ENCODE assay signal across 8 mouse cellular contexts in the genomic region with DNA sequence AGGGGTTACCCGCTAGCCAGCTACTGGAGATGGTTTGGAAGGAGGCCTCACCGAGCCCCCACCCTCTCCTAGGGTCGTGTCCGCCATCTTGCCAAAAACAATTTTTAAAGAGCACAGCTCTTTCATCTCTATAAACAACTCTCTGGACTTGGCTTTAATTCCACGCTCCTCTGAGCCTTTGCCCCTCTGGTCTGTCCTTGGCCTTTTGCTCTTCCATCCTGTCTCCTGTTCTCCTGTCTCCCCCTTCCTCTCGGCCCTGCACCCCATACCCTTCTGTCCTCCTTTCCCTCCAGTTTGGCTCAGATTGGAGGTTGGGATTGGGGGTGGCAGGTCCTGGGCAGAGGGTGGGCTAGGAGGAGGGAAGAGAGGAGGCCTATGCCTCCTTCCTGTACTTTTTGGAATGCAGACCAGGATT. TPM values are rescaled to one million over a fixed set of nuclear protein-coding genes. Genes with fewer than 3 reads are reported as not detected.
DNase-seq lines count a peak whose midpoint lies in the region; ATAC-seq and TF ChIP-seq lines count a peak whose summit lies in the region.

No protein-coding gene starts in this region.

- H3K4me3 ChIP-seq in lung, embryonic 14.5 days (ENCODE audit: low read depth, low read length): peak overlapping the region; percentile 71
- peak overlapping the region; percentile 80 for H3K4me3 ChIP-seq in forebrain, embryonic 10.5 days
- peak overlapping the region; percentile 81 for H3K4me3 ChIP-seq in intestine, postnatal 0 days (ENCODE audit: low read depth, low read length)
- H3K4me3 ChIP-seq in neural tube, embryonic 13.5 days: peak overlapping the region; percentile 84

- ATAC-seq in lung, embryonic 14.5 days (ENCODE audit: insufficient read depth): peak; percentile 0; the same call in 1 of the 2 replicates
- no peak for ATAC-seq in intestine, postnatal 0 days
- ATAC-seq in neural tube, embryonic 13.5 days (ENCODE audit: low read depth): no peak

- no peaks in the 10 kb centered on the region for H3K9me3 ChIP-seq in lung, embryonic 14.5 days (ENCODE audit: low read depth, low read length)
- no peaks in the 10 kb centered on the region for H3K9me3 ChIP-seq in forebrain, embryonic 10.5 days
- H3K9me3 ChIP-seq in intestine, postnatal 0 days (ENCODE audit: control insufficient read depth): no peaks in the 10 kb centered on the region
- H3K9me3 ChIP-seq in neural tube, embryonic 13.5 days: no peaks in the 10 kb centered on the region

- peaks cover 60% of the 10 kb centered on the region for H3K4me1 ChIP-seq in lung, embryonic 14.5 days (ENCODE audit: insufficient read depth)
- H3K4me1 ChIP-seq in forebrain, embryonic 10.5 days: peaks cover 100% of the 10 kb centered on the region
- H3K4me1 ChIP-seq in intestine, postnatal 0 days (replicated peaks; ENCODE audit: control insufficient read depth, insufficient read depth, low read length): peaks cover 24% of the 10 kb centered on the region
- H3K4me1 ChIP-seq in neural tube, embryonic 13.5 days (replicated peaks): peaks cover 99% of the 10 kb centered on the region

- peaks cover 32% of the 10 kb centered on the region for H3K36me3 ChIP-seq in lung, embryonic 14.5 days (ENCODE audit: insufficient read depth)
- H3K36me3 ChIP-seq in forebrain, embryonic 10.5 days (replicated peaks): peaks cover 18% of the 10 kb centered on the region
- peaks cover 29% of the 10 kb centered on the region for H3K36me3 ChIP-seq in intestine, postnatal 0 days (ENCODE audit: control insufficient read depth, insufficient read depth)
- H3K36me3 ChIP-seq in neural tube, embryonic 13.5 days: no peaks in the 10 kb centered on the region

- WGBS in lung, embryonic 14.5 days: 4% methylated on average over 6 of the region's 6 CpGs
- WGBS in forebrain, embryonic 10.5 days: 15% methylated on average over 6 of the region's 6 CpGs
- WGBS in intestine, postnatal 0 days: 7% methylated on average over 6 of the region's 6 CpGs
- 8% methylated on average over 6 of the region's 6 CpGs for WGBS in neural tube, embryonic 13.5 days

- intact Hi-C loops in left cerebral cortex, postnatal 4 days (cut with DNase I): no loop called here

- H3K9ac ChIP-seq in lung, embryonic 14.5 days: peak overlapping the region; percentile 27
- peak overlapping the region; percentile 48 for H3K9ac ChIP-seq in intestine, postnatal 0 days (ENCODE audit: low read depth, low read length)
- peak overlapping the region; percentile 88 for H3K9ac ChIP-seq in neural tube, embryonic 13.5 days

- peak overlapping the region; percentile 87 for H3K27ac ChIP-seq in lung, embryonic 14.5 days (ENCODE audit: low read depth)
- peak overlapping the region; percentile 84 for H3K27ac ChIP-seq in forebrain, embryonic 10.5 days
- H3K27ac ChIP-seq in intestine, postnatal 0 days (ENCODE audit: low read depth, low read length): peak overlapping the region; percentile 81
- peak overlapping the region; percentile 98 for H3K27ac ChIP-seq in neural tube, embryonic 13.5 days (replicated peaks)

- DNase-seq in lung, embryonic 14.5 days: no peak
- no peak for DNase-seq in lung, postnatal 36 days
- DNase-seq in forebrain, embryonic 10.5 days (ENCODE audit: extremely low spot score, low spot score): no peak
- DNase-seq in natural killer cell, adult 2 months (ENCODE audit: low spot score in 2 of 2): no peak
- DNase-seq in layer of hippocampus, adult 9-11 months: no peak
- no peak for DNase-seq in left cerebral cortex, postnatal 4 days

- TF ChIP-seq CTCF in lung, embryonic 14.5 days (IDR thresholded peaks at IDR 0.05; ENCODE audit: low read depth): no peak
- no peak for TF ChIP-seq CTCF in intestine, postnatal 0 days (IDR thresholded peaks at IDR 0.05; ENCODE audit: low read depth)

- no peaks in the 10 kb centered on the region for H3K27me3 ChIP-seq in lung, embryonic 14.5 days (ENCODE audit: insufficient read depth, low read length)
- peaks cover 57% of the 10 kb centered on the region for H3K27me3 ChIP-seq in forebrain, embryonic 10.5 days (ENCODE audit: poor library complexity, severe bottlenecking)
- no peaks in the 10 kb centered on the region for H3K27me3 ChIP-seq in intestine, postnatal 0 days (replicated peaks; ENCODE audit: control insufficient read depth, insufficient read depth, low read length)
- no peaks in the 10 kb centered on the region for H3K27me3 ChIP-seq in neural tube, embryonic 13.5 days

- H3K4me2 ChIP-seq in lung, embryonic 14.5 days: peak overlapping the region; percentile 100
- peak overlapping the region; percentile 98 for H3K4me2 ChIP-seq in intestine, postnatal 0 days (replicated peaks; ENCODE audit: low read depth)
- peak overlapping the region; percentile 98 for H3K4me2 ChIP-seq in neural tube, embryonic 13.5 days

RNA-seq across cellular contexts. Expression of a gene that starts 18.6 kb away (rescaled TPM):
- 0.31 TPM in 1 of 2 replicates, not detected in the other for polyA plus RNA-seq in lung, embryonic 14.5 days (2014; fragmentation: Nextera tagmentation; extraction: Ambion mirVana)
- polyA plus RNA-seq in forebrain, embryonic 10.5 days (2016; fragmentation: Nextera tagmentation; extraction: Ambion mirVana): 0.20 and 0.24 TPM in 2 replicates
- polyA plus RNA-seq in intestine, postnatal 0 days (2015; fragmentation: Nextera tagmentation; extraction: Ambion mirVana): 0.61 and 0.80 TPM in 2 replicates
- polyA plus RNA-seq in neural tube, embryonic 13.5 days (2015; fragmentation: Nextera tagmentation; extraction: Ambion mirVana): 1.4 and 1.5 TPM in 2 replicates
- total RNA-seq in left cerebral cortex, postnatal 4 days (2021): 1 to 10 TPM; 2.2 to 3.4 TPM

RNA-seq across cellular contexts. Expression of a gene that starts 36.6 kb away (rescaled TPM):
- polyA plus RNA-seq in lung, embryonic 14.5 days (2014; fragmentation: Nextera tagmentation; extraction: Ambion mirVana): 43.2 and 45.3 TPM in 2 replicates
- 16.9 and 19.3 TPM in 2 replicates for polyA plus RNA-seq in forebrain, embryonic 10.5 days (2016; fragmentation: Nextera tagmentation; extraction: Ambion mirVana)
- polyA plus RNA-seq in intestine, postnatal 0 days (2015; fragmentation: Nextera tagmentation; extraction: Ambion mirVana): 22.2 and 22.4 TPM in 2 replicates
- 24.0 and 26.7 TPM in 2 replicates for polyA plus RNA-seq in neural tube, embryonic 13.5 days (2015; fragmentation: Nextera tagmentation; extraction: Ambion mirVana)
- total RNA-seq in left cerebral cortex, postnatal 4 days (2021): 10 to 100 TPM; 20.3 to 21.5 TPM

RNA-seq across cellular contexts. Expression of a gene that starts 56.6 kb away (rescaled TPM):
- 47.0 and 48.1 TPM in 2 replicates for polyA plus RNA-seq in lung, embryonic 14.5 days (2014; fragmentation: Nextera tagmentation; extraction: Ambion mirVana)
- polyA plus RNA-seq in forebrain, embryonic 10.5 days (2016; fragmentation: Nextera tagmentation; extraction: Ambion mirVana): 68.7 and 75.8 TPM in 2 replicates
- polyA plus RNA-seq in intestine, postnatal 0 days (2015; fragmentation: Nextera tagmentation; extraction: Ambion mirVana): 4.0 and 4.5 TPM in 2 replicates
- 4.2 and 4.7 TPM in 2 replicates for polyA plus RNA-seq in neural tube, embryonic 13.5 days (2015; fragmentation: Nextera tagmentation; extraction: Ambion mirVana)
- 1 to 10 TPM; 1.4 to 1.8 TPM for total RNA-seq in left cerebral cortex, postnatal 4 days (2021)

RNA-seq across cellular contexts. Expression of a gene that starts 59.8 kb away (rescaled TPM):
- 349 and 364 TPM in 2 replicates for polyA plus RNA-seq in lung, embryonic 14.5 days (2014; fragmentation: Nextera tagmentation; extraction: Ambion mirVana)
- 366 and 373 TPM in 2 replicates for polyA plus RNA-seq in forebrain, embryonic 10.5 days (2016; fragmentation: Nextera tagmentation; extraction: Ambion mirVana)
- 40.9 and 41.8 TPM in 2 replicates for polyA plus RNA-seq in intestine, postnatal 0 days (2015; fragmentation: Nextera tagmentation; extraction: Ambion mirVana)
- 45.5 and 60.7 TPM in 2 replicates for polyA plus RNA-seq in neural tube, embryonic 13.5 days (2015; fragmentation: Nextera tagmentation; extraction: Ambion mirVana)
- total RNA-seq in left cerebral cortex, postnatal 4 days (2021): 10 to 100 TPM; 28.2 to 28.4 TPM

Comparison
In these comparisons a context has a peak if more than half of its experiments do, and no peak if none do; other contexts are left out.
1. H3K9ac ChIP-seq: peak in every context shown above with its lines; median percentile 88 in neural tube, embryonic 13.5 days; 48 in intestine, postnatal 0 days; 27 in lung, embryonic 14.5 days.